In the genomic region with DNA sequence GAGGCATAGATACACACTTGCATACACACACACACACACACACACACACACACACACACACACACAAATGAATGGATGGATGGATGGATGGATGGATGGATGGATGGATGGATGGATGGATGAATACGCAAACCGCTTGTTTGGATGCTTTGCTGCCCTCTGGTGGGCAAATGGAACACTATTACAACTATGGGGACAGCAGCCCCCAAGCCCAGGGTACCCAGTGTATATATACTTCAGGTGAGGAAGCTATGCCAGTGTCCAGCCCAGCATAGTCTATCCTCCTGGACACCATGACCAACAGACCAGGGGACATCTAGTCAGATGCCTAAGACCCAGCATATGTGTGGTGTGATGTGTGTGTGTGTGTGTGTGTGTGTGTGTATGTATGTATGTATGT, we compare ENCODE assay signal across 7 mouse cellular contexts. TPM values are rescaled to one million over a fixed set of nuclear protein-coding genes. Genes with fewer than 3 reads are reported as not detected.
DNase-seq lines count a peak whose midpoint lies in the region; ATAC-seq and TF ChIP-seq lines count a peak whose summit lies in the region.

No protein-coding gene starts in this region.

- H3K36me3 ChIP-seq in liver, adult 2 months (ENCODE audit: control insufficient read depth, insufficient read depth, low read length), result no peaks in the 10 kb centered on the region
- no peaks in the 10 kb centered on the region for H3K36me3 ChIP-seq in liver, embryonic 12.5 days
- no peaks in the 10 kb centered on the region for H3K36me3 ChIP-seq in liver, embryonic 14.5 days (replicated peaks; ENCODE audit: control insufficient read depth, insufficient read depth, low read depth)

- no peak overlapping the region for H3K4me2 ChIP-seq in liver, embryonic 12.5 days
- H3K4me2 ChIP-seq in liver, embryonic 14.5 days (ENCODE audit: low read depth), result no peak overlapping the region

- no peak for TF ChIP-seq POLR2A in liver, adult 2 months (IDR thresholded peaks at IDR 0.05; ENCODE audit: extremely low read depth, insufficient read depth, low read length)

- ATAC-seq in liver, embryonic 12.5 days, result no peak
- ATAC-seq in liver, embryonic 14.5 days (ENCODE audit: insufficient read depth), result no peak

- H3K4me1 ChIP-seq in liver, adult 2 months (ENCODE audit: control insufficient read depth, insufficient read depth, low read length), result no peaks in the 10 kb centered on the region
- no peaks in the 10 kb centered on the region for H3K4me1 ChIP-seq in liver, embryonic 12.5 days
- H3K4me1 ChIP-seq in liver, embryonic 14.5 days (replicated peaks; ENCODE audit: control insufficient read depth in 2 of 2, insufficient read depth in 2 of 2, low read length in 1 of 2), result no peaks in the 10 kb centered on the region

- no peaks in the 10 kb centered on the region for H3K9me3 ChIP-seq in liver, embryonic 12.5 days (replicated peaks)
- no peaks in the 10 kb centered on the region for H3K9me3 ChIP-seq in liver, embryonic 14.5 days (ENCODE audit: control insufficient read depth, low read length)

- no peaks in the 10 kb centered on the region for H3K27me3 ChIP-seq in liver, adult 2 months (ENCODE audit: control insufficient read depth, insufficient read depth, low read length)
- H3K27me3 ChIP-seq in liver, embryonic 12.5 days (replicated peaks), result no peaks in the 10 kb centered on the region
- no peaks in the 10 kb centered on the region for H3K27me3 ChIP-seq in liver, embryonic 14.5 days (ENCODE audit: control insufficient read depth, insufficient read depth, low read length)

- TF ChIP-seq EP300 in liver, embryonic 14.5 days (IDR thresholded peaks at IDR 0.05; ENCODE audit: low read depth), result no peak

- H3K27ac ChIP-seq in liver, adult 2 months (replicated peaks; ENCODE audit: insufficient read depth, low read depth, low read length), result no peak overlapping the region
- no peak overlapping the region for H3K27ac ChIP-seq in liver, embryonic 12.5 days
- no peak overlapping the region for H3K27ac ChIP-seq in liver, embryonic 14.5 days

- TF ChIP-seq CTCF in liver, adult 2 months (IDR thresholded peaks at IDR 0.05; ENCODE audit: low read depth, low read length), result peak; percentile 44; the same call in 1 of the 2 replicates
- peak; percentile 77 for TF ChIP-seq CTCF in liver, embryonic 14.5 days (IDR thresholded peaks at IDR 0.05; ENCODE audit: low read depth)

- H3K4me3 ChIP-seq in liver, adult 2 months (ENCODE audit: insufficient read depth, low read depth, low read length), result no peak overlapping the region
- H3K4me3 ChIP-seq in liver, embryonic 12.5 days, result no peak overlapping the region
- H3K4me3 ChIP-seq in liver, embryonic 14.5 days (ENCODE audit: insufficient read depth in 1 of 2, low read depth in 2 of 2, low read length in 2 of 2), result no peak overlapping the region

- intact Hi-C loops in gastrocnemius, postnatal 14 days (cut with DNase I; ENCODE audit: low total_unique reads), result loop anchor here (2.0 kb wide), 1 partner anchor 159 kb away; no protein-coding TSS in a partner anchor

- H3K9ac ChIP-seq in liver, adult 2 months (ENCODE audit: low read depth, low read length), result no peak overlapping the region
- H3K9ac ChIP-seq in liver, embryonic 12.5 days, result no peak overlapping the region
- H3K9ac ChIP-seq in liver, embryonic 14.5 days (replicated peaks), result no peak overlapping the region

- no peak for DNase-seq in liver, adult 2 months (ENCODE audit: extremely low read depth, low read depth, low spot score)
- DNase-seq in NIH3T3 (ENCODE audit: low read depth), result peak; percentile 70
- DNase-seq in cerebellum, adult 9-10 months, result peak; percentile 64
- DNase-seq in gastrocnemius, postnatal 14 days, result peak; percentile 39
- no peak for DNase-seq in liver, embryonic 14.5 days (ENCODE audit: low read depth in 3 of 3, low spot score in 3 of 3)
- peak; percentile 70 for DNase-seq in right cerebral cortex, postnatal 14 days

- H3K79me2 ChIP-seq in liver, adult 2 months (ENCODE audit: control insufficient read depth, insufficient read depth, low read length), result no peaks in the 10 kb centered on the region

- WGBS in liver, adult 2 months, result 12% methylated on average over 2 of the region's 2 CpGs
- WGBS in liver, embryonic 12.5 days (ENCODE audit: insufficient replicate concordance), result 17% methylated on average over 2 of the region's 2 CpGs
- WGBS in liver, embryonic 14.5 days (ENCODE audit: insufficient replicate concordance), result 23% methylated on average over 2 of the region's 2 CpGs

RNA-seq across cellular contexts. Expression of a gene that starts 17.4 kb away (rescaled TPM):
- total RNA-seq in liver, adult 2 months (2014; rRNA removed), result 0.46 and 0.54 TPM in 2 replicates
- polyA plus RNA-seq in liver, adult 2 months (2012; rRNA removed), result 0.45 and 0.73 TPM in 2 replicates
- polyA plus RNA-seq in liver, embryonic 12.5 days (2016; fragmentation: Nextera tagmentation; extraction: Ambion mirVana), result 8.0 and 9.2 TPM in 2 replicates
- 1 to 10 TPM; 1.6 to 1.9 TPM for total RNA-seq in gastrocnemius, postnatal 14 days (2021)
- polyA plus RNA-seq in liver, embryonic 14.5 days (2012; rRNA removed), result 3.7 and 3.8 TPM in 2 replicates
- 1.4 and 1.8 TPM in 2 replicates for polyA plus RNA-seq in liver, embryonic 14.5 days (2014; fragmentation: Nextera tagmentation; extraction: Ambion mirVana)

Comparison
In these comparisons a context has a peak if more than half of its experiments do, and no peak if none do; other contexts are left out.
1. DNase-seq: peak in NIH3T3 (single experiment), cerebellum, adult 9-10 months (single experiment), gastrocnemius, postnatal 14 days (single experiment) and right cerebral cortex, postnatal 14 days (single experiment); none in liver, adult 2 months (single experiment) and liver, embryonic 14.5 days (0 of 3).